Mouse (Mus musculus) CD8-positive naive resting alpha-beta T cell, adult 2 months (primary cell): ENCODE measurements around the gene Axin1.
"Not testable (repeated sequence)": the region's sequence is repeated elsewhere in the genome, so short reads cannot be mapped to it uniquely, and the experiment has no call there.

Experiments
- DNase-seq, 2 experiments: peaks; one replicate each; pipeline ENCODE4 v3.0.0; 2022; ENCODE audit warnings: low read depth in 2 of 2, low spot score in 2 of 2

The Axin1 gene

GRCm38 (mm10) chr17:26138239-26138836 is at the start of gene Axin1:
Gene Axin1 (plus strand): TSS chr17:26138688.
- peak; percentile 95 to 96 for DNase-seq

GRCm38 (mm10) chr17:26089905-26090632 is 48.4 kb upstream of the Axin1 start, which contains the start of gene Decr2:
Gene Decr2 (minus strand): TSS chr17:26090337.
- DNase-seq, result peak; percentile 78 to 88

- no peak for DNase-seq
Measured at GRCm38 (mm10) chr17:26094531-26095110, 43.9 kb upstream of the Axin1 start.

- DNase-seq, result peak in 1 of 2 experiments; percentile 51
Measured at GRCm38 (mm10) chr17:26095121-26095740, 43.3 kb upstream of the Axin1 start, which contains the start of gene Nme4. Gene Nme4 (minus strand): TSS chr17:26095602.

GRCm38 (mm10) chr17:26098461-26098860 is 40.0 kb upstream of the Axin1 start:
- no peak for DNase-seq

- DNase-seq, result peak in 1 of 2 experiments; percentile 33
Measured at GRCm38 (mm10) chr17:26099316-26099715, 39.2 kb upstream of the Axin1 start.

- no peak for DNase-seq
Measured at GRCm38 (mm10) chr17:26100166-26100565, 38.3 kb upstream of the Axin1 start.

GRCm38 (mm10) chr17:26101478-26101877 is 37.0 kb upstream of the Axin1 start:
- DNase-seq, result no peak

- DNase-seq, result no peak
Measured at GRCm38 (mm10) chr17:26105619-26106018, 32.9 kb upstream of the Axin1 start.

GRCm38 (mm10) chr17:26110156-26110555 is 28.3 kb upstream of the Axin1 start:
- DNase-seq, result no peak

- DNase-seq, result no peak
Measured at GRCm38 (mm10) chr17:26111024-26111423, 27.5 kb upstream of the Axin1 start.

GRCm38 (mm10) chr17:26111722-26112121 is 26.8 kb upstream of the Axin1 start:
- DNase-seq, result no peak

GRCm38 (mm10) chr17:26112751-26113150 is 25.7 kb upstream of the Axin1 start:
- DNase-seq, result no peak

- DNase-seq, result peak; percentile 72 to 78
Measured at GRCm38 (mm10) chr17:26113181-26113948, 25.1 kb upstream of the Axin1 start, which contains the start of gene Tmem8. Gene Tmem8 (plus strand): TSS chr17:26113299.

GRCm38 (mm10) chr17:26114061-26114460 is 24.4 kb upstream of the Axin1 start:
- DNase-seq, result no peak

- not testable (repeated sequence) for DNase-seq
Measured at GRCm38 (mm10) chr17:26114461-26114860, 24.0 kb upstream of the Axin1 start.

- no peak for DNase-seq
Measured at GRCm38 (mm10) chr17:26115205-26115898, 23.1 kb upstream of the Axin1 start.

- DNase-seq, result no peak
Measured at GRCm38 (mm10) chr17:26115956-26116487, 22.5 kb upstream of the Axin1 start.

GRCm38 (mm10) chr17:26116503-26117258 is 21.8 kb upstream of the Axin1 start:
- no peak for DNase-seq
